Mouse (Mus musculus) C2C12 (cell line): ENCODE data around the gene Olfr455.

Experiments
- CTCF ChIP-seq: IDR thresholded peaks from one replicate; pipeline ENCODE4 v1.5.1; 2011; ENCODE audit not compliant: control insufficient read depth, insufficient read depth, insufficient read length
- FOSL1 ChIP-seq: IDR thresholded peaks from one replicate; pipeline ENCODE4 v1.8.0; 2011; ENCODE audit warnings: mild to moderate bottlenecking, low read length; ENCODE audit not compliant: poor library complexity, insufficient read depth, severe bottlenecking
- MAX ChIP-seq: IDR thresholded peaks from one replicate; pipeline ENCODE4 v1.6.1; 2011; ENCODE audit warnings: mild to moderate bottlenecking, control low read depth
- MYOG ChIP-seq: IDR thresholded peaks from one replicate; pipeline ENCODE4 v1.6.1; 2011; ENCODE audit not compliant: control insufficient read depth, insufficient read length; ENCODE audit errors: extremely low read depth
- USF1 ChIP-seq: IDR thresholded peaks from one replicate; pipeline ENCODE4 v1.6.1; 2011; ENCODE audit warnings: low read depth, mild to moderate bottlenecking, control low read depth, moderate library complexity

GRCm38 (mm10) chr6:42544846-42545245 lies 2.5 kb downstream of the Olfr455 start:
- TF ChIP-seq CTCF, result no peak
- TF ChIP-seq MAX, result no peak
- no peak for TF ChIP-seq FOSL1
- TF ChIP-seq MYOG, result no peak
- TF ChIP-seq USF1, result no peak
